Mouse (Mus musculus) CD4-positive helper T cell, adult 2 months (primary cell): ENCODE results near the gene Cln5.

Experiments
- DNase-seq: peaks from one replicate; pipeline ENCODE4 v3.0.0-alpha.2; 2012; ENCODE audit warnings: low read depth, missing footprints, low spot score

Cln5 gene

GRCm38 (mm10) chr14:103112606-103113363, 42.8 kb downstream of the Cln5 start:
- no peak for DNase-seq

GRCm38 (mm10) chr14:103114994-103115670, 45.1 kb downstream of the Cln5 start:
- DNase-seq = peak; percentile 52

- DNase-seq = no peak
Observed at GRCm38 (mm10) chr14:103125756-103126155, 55.7 kb downstream of the Cln5 start.
